Mouse (Mus musculus) megakaryocyte, embryonic 14.5 days (primary cell): Measurements from ENCODE around the gene Ybx2.

Source experiments
- FLI1 ChIP-seq: IDR thresholded peaks from 2 replicates; pipeline ENCODE4 v1.6.1; 2012; ENCODE audit warnings: low read length, inconsistent platforms, mixed read lengths
- GATA1 ChIP-seq: IDR thresholded peaks from 3 replicates; pipeline ENCODE4 v1.6.1; 2012; ENCODE audit warnings: mixed read lengths, low read length, inconsistent platforms, borderline replicate concordance

GRCm38 (mm10) chr11:69980196-69981140 lies 44.9 kb downstream of the Ybx2 start:
- TF ChIP-seq GATA1 (no peak), FLI1 (peak; percentile 90; the same call in 1 of the 2 replicates)
